Mouse (Mus musculus): ENCODE data around the gene Rapgef3.

The Rapgef3 gene

GRCm38 (mm10) chr15:97793386-97794153 is 25.8 kb upstream of the Rapgef3 start:
- DNase-seq (ENCODE audit: low read depth, low spot score) = no peak

GRCm38 (mm10) chr15:97791126-97791700 is 23.4 kb upstream of the Rapgef3 start:
- no peak for DNase-seq (ENCODE audit: low read depth, low spot score)

- no peak for DNase-seq (ENCODE audit: low read depth, low spot score)
Observed at GRCm38 (mm10) chr15:97789761-97790505, 22.2 kb upstream of the Rapgef3 start.

GRCm38 (mm10) chr15:97788821-97789220 is 21.0 kb upstream of the Rapgef3 start:
- no peak for DNase-seq (ENCODE audit: low read depth, low spot score)

- DNase-seq (ENCODE audit: low read depth, low spot score) = no peak
Observed at GRCm38 (mm10) chr15:97787799-97788667, 20.3 kb upstream of the Rapgef3 start.

GRCm38 (mm10) chr15:97787148-97787798 is 19.5 kb upstream of the Rapgef3 start:
- no peak for DNase-seq (ENCODE audit: low read depth, low spot score)

GRCm38 (mm10) chr15:97786412-97787112 is 18.8 kb upstream of the Rapgef3 start:
- no peak for DNase-seq (ENCODE audit: low read depth, low spot score)

- DNase-seq (ENCODE audit: low read depth, low spot score) = no peak
Observed at GRCm38 (mm10) chr15:97785731-97786411, 18.1 kb upstream of the Rapgef3 start.

GRCm38 (mm10) chr15:97784561-97785161 is 16.9 kb upstream of the Rapgef3 start:
- DNase-seq (ENCODE audit: low read depth, low spot score) = no peak

- peak; percentile 56 for DNase-seq (ENCODE audit: low read depth, low spot score)
Observed at GRCm38 (mm10) chr15:97784092-97784559, 16.4 kb upstream of the Rapgef3 start.

GRCm38 (mm10) chr15:97782749-97783105 is 15.0 kb upstream of the Rapgef3 start:
- no peak for DNase-seq (ENCODE audit: low read depth, low spot score)

- no peak for DNase-seq (ENCODE audit: low read depth, low spot score)
Observed at GRCm38 (mm10) chr15:97781961-97782748, 14.4 kb upstream of the Rapgef3 start.

- DNase-seq (ENCODE audit: low read depth, low spot score) = no peak
Observed at GRCm38 (mm10) chr15:97780611-97781031, 12.8 kb upstream of the Rapgef3 start.

- no peak for DNase-seq (ENCODE audit: low read depth, low spot score)
Observed at GRCm38 (mm10) chr15:97779576-97779975, 11.8 kb upstream of the Rapgef3 start.

GRCm38 (mm10) chr15:97778311-97779098 is 10.7 kb upstream of the Rapgef3 start, which contains the start of gene Slc48a1:
Gene Slc48a1, plus strand, starts transcription at chr15:97778520.
- no peak for DNase-seq (ENCODE audit: low read depth, low spot score)

- no peak for DNase-seq (ENCODE audit: low read depth, low spot score)
Observed at GRCm38 (mm10) chr15:97776919-97777318, 9.1 kb upstream of the Rapgef3 start.

GRCm38 (mm10) chr15:97776514-97776913 is 8.7 kb upstream of the Rapgef3 start:
- no peak for DNase-seq (ENCODE audit: low read depth, low spot score)

- DNase-seq (ENCODE audit: low read depth, low spot score) = no peak
Observed at GRCm38 (mm10) chr15:97773961-97774370, 6.2 kb upstream of the Rapgef3 start.

Data from brain, embryonic 18.5 days (tissue).